Mouse (Mus musculus) heart, embryonic 12.5 days (tissue): ENCODE results near the gene Hsf4. TPM values are rescaled to one million over a fixed set of nuclear protein-coding genes. Genes with fewer than 3 reads are reported as not detected.
A peak's percentile ranks its signal among the peaks of the same experiment; 100 is the strongest.

Source experiments
- ATAC-seq: fragments of 200-750 bp; cut with Nextera tagmentation; 2 replicates; pipeline ENCODE4 v1.8.0; 2017; ENCODE audit warnings: moderate TSS enrichment, moderate library complexity; ENCODE audit not compliant: insufficient number of reproducible peaks, low FRiP score
- H3K27ac ChIP-seq: fragments of 300-500 bp; sonication (generic); 2 replicates; pipeline ENCODE4 v1.5.1; 2016; ENCODE audit warnings: mild to moderate bottlenecking, moderate library complexity; ENCODE audit not compliant: poor library complexity, severe bottlenecking
- H3K27me3 ChIP-seq: fragments of 300-500 bp; sonication (generic); replicated peaks from 2 replicates; pipeline ENCODE4 v1.6.1; 2016; ENCODE audit warnings: mild to moderate bottlenecking, moderate library complexity
- H3K36me3 ChIP-seq: fragments of 300-500 bp; sonication (generic); 2 replicates; pipeline ENCODE4 v1.6.1; 2016; ENCODE audit warnings: mild to moderate bottlenecking, moderate library complexity
- H3K4me1 ChIP-seq: fragments of 300-500 bp; sonication (generic); replicated peaks from 2 replicates; pipeline ENCODE4 v1.6.1; 2016; ENCODE audit warnings: mild to moderate bottlenecking
- H3K4me2 ChIP-seq: fragments of 300-500 bp; sonication (generic); 2 replicates; pipeline ENCODE4 v1.6.1; 2016; ENCODE audit warnings: mild to moderate bottlenecking, moderate library complexity
- H3K4me3 ChIP-seq: fragments of 300-500 bp; sonication (generic); 2 replicates; pipeline ENCODE4 v1.5.1; 2016; ENCODE audit warnings: mild to moderate bottlenecking
- H3K9ac ChIP-seq: fragments of 300-500 bp; sonication (generic); 2 replicates; pipeline ENCODE4 v1.6.1; 2016; ENCODE audit warnings: mild to moderate bottlenecking, moderate library complexity
- H3K9me3 ChIP-seq: fragments of 300-500 bp; sonication (generic); replicated peaks from 2 replicates; pipeline ENCODE4 v1.6.1; 2016; ENCODE audit warnings: mild to moderate bottlenecking, moderate library complexity
- WGBS: fragments of 180-500 bp; shearing (Covaris S2); methylation state at CpG from one replicate; pipeline ENCODE4 v1.1.7; 2016; 5-methylcytosine and 5-hydroxymethylcytosine counted together
- polyA plus RNA-seq: library from polyadenylated mRNA; unstranded; fragments of >200 nt; fragmentation: Nextera tagmentation; extraction: Ambion mirVana; gene quantifications from 2 replicates; pipeline ENCODE4 v1.2.1, GENCODE M21; 2016

Gene Hsf4
- polyA plus RNA-seq, 1 experiment from 2014 or later, result not detected

- no peak overlapping the region for H3K9ac ChIP-seq
- 91% methylated on average over 13 of the region's 13 CpGs for WGBS
- peaks cover 70% of the 10 kb centered on the region for H3K36me3 ChIP-seq
- H3K27ac ChIP-seq, result no peak overlapping the region
- H3K9me3 ChIP-seq, result no peaks in the 10 kb centered on the region
- peaks cover 36% of the 10 kb centered on the region for H3K4me1 ChIP-seq
- no peak for ATAC-seq
- H3K4me2 ChIP-seq, result no peak overlapping the region
- no peak overlapping the region for H3K4me3 ChIP-seq
- no peaks in the 10 kb centered on the region for H3K27me3 ChIP-seq
Observed at GRCm38 (mm10) chr8:105307670-105308069, 38.1 kb downstream of the Hsf4 start.

GRCm38 (mm10) chr8:105308428-105308827 lies 38.8 kb downstream of the Hsf4 start:
- Histone ChIP-seq H3K27ac (no peak overlapping the region), H3K4me1 (peaks cover 41% of the 10 kb centered on the region), H3K9ac (no peak overlapping the region), H3K27me3 (no peaks in the 10 kb centered on the region), H3K9me3 (no peaks in the 10 kb centered on the region), H3K36me3 (peaks cover 72% of the 10 kb centered on the region), H3K4me3 (no peak overlapping the region), H3K4me2 (no peak overlapping the region)
- WGBS, result 92% methylated on average over 10 of the region's 10 CpGs
- ATAC-seq, result no peak

GRCm38 (mm10) chr8:105309142-105309847 lies 39.7 kb downstream of the Hsf4 start:
- Histone ChIP-seq H3K36me3 (peaks cover 71% of the 10 kb centered on the region), H3K27me3 (no peaks in the 10 kb centered on the region), H3K4me3 (no peak overlapping the region), H3K4me2 (no peak overlapping the region), H3K9me3 (no peaks in the 10 kb centered on the region), H3K4me1 (peaks cover 41% of the 10 kb centered on the region), H3K27ac (no peak overlapping the region), H3K9ac (no peak overlapping the region)
- ATAC-seq, result no peak
- 82% methylated on average over 15 of the region's 15 CpGs for WGBS

- Histone ChIP-seq H3K4me1 (peaks cover 36% of the 10 kb centered on the region), H3K4me2 (no peak overlapping the region), H3K36me3 (peaks cover 73% of the 10 kb centered on the region), H3K4me3 (no peak overlapping the region), H3K27ac (no peak overlapping the region), H3K9ac (no peak overlapping the region; the same call in 1 of the 2 replicates), H3K27me3 (no peaks in the 10 kb centered on the region), H3K9me3 (no peaks in the 10 kb centered on the region)
- ATAC-seq, result no peak
- WGBS, result 87% methylated on average over 8 of the region's 8 CpGs
Observed at GRCm38 (mm10) chr8:105310118-105310517, 40.5 kb downstream of the Hsf4 start.

GRCm38 (mm10) chr8:105311718-105312117 lies 42.1 kb downstream of the Hsf4 start:
- H3K4me3 ChIP-seq, result no peak overlapping the region
- H3K27me3 ChIP-seq, result no peaks in the 10 kb centered on the region
- H3K9ac ChIP-seq, result no peak overlapping the region
- peaks cover 84% of the 10 kb centered on the region for H3K36me3 ChIP-seq
- 73% methylated on average over 1 of the region's 1 CpGs for WGBS
- ATAC-seq, result no peak
- H3K4me2 ChIP-seq, result no peak overlapping the region
- peaks cover 27% of the 10 kb centered on the region for H3K4me1 ChIP-seq
- H3K9me3 ChIP-seq, result no peaks in the 10 kb centered on the region
- H3K27ac ChIP-seq, result no peak overlapping the region

GRCm38 (mm10) chr8:105312891-105313481 lies 43.4 kb downstream of the Hsf4 start:
- no peak for ATAC-seq
- WGBS, result 86% methylated on average over 8 of the region's 8 CpGs
- Histone ChIP-seq H3K4me2 (no peak overlapping the region), H3K4me3 (no peak overlapping the region), H3K9ac (no peak overlapping the region), H3K27ac (no peak overlapping the region), H3K9me3 (no peaks in the 10 kb centered on the region), H3K36me3 (peaks cover 76% of the 10 kb centered on the region), H3K27me3 (no peaks in the 10 kb centered on the region), H3K4me1 (peaks cover 25% of the 10 kb centered on the region)

GRCm38 (mm10) chr8:105313622-105314402 lies 44.2 kb downstream of the Hsf4 start:
- Histone ChIP-seq H3K4me3 (no peak overlapping the region), H3K27me3 (no peaks in the 10 kb centered on the region), H3K36me3 (peaks cover 75% of the 10 kb centered on the region), H3K9ac (no peak overlapping the region), H3K9me3 (no peaks in the 10 kb centered on the region), H3K4me1 (peaks cover 25% of the 10 kb centered on the region), H3K4me2 (no peak overlapping the region), H3K27ac (0 out of 2 replicates have a peak overlapping the region, but pooled peaks have one; percentile 6)
- 65% methylated on average over 9 of the region's 9 CpGs for WGBS
- ATAC-seq, result no peak; the same call in 1 of the 2 replicates

- ATAC-seq, result no peak
- 86% methylated on average over 18 of the region's 18 CpGs for WGBS
- Histone ChIP-seq H3K9ac (no peak overlapping the region), H3K36me3 (peaks cover 73% of the 10 kb centered on the region), H3K27ac (no peak overlapping the region), H3K4me2 (no peak overlapping the region), H3K4me1 (peaks cover 25% of the 10 kb centered on the region), H3K4me3 (no peak overlapping the region), H3K9me3 (no peaks in the 10 kb centered on the region), H3K27me3 (no peaks in the 10 kb centered on the region)
Observed at GRCm38 (mm10) chr8:105315073-105315769, 45.6 kb downstream of the Hsf4 start.

- ATAC-seq, result no peak
- H3K4me2 ChIP-seq, result no peak overlapping the region
- no peak overlapping the region for H3K4me3 ChIP-seq
- no peak overlapping the region for H3K9ac ChIP-seq
- no peak overlapping the region for H3K27ac ChIP-seq
- H3K9me3 ChIP-seq, result no peaks in the 10 kb centered on the region
- 88% methylated on average over 4 of the region's 4 CpGs for WGBS
- peaks cover 65% of the 10 kb centered on the region for H3K36me3 ChIP-seq
- H3K27me3 ChIP-seq, result no peaks in the 10 kb centered on the region
- H3K4me1 ChIP-seq, result peaks cover 24% of the 10 kb centered on the region
Observed at GRCm38 (mm10) chr8:105317941-105318340, 48.3 kb downstream of the Hsf4 start.

GRCm38 (mm10) chr8:105318662-105319190 lies 49.1 kb downstream of the Hsf4 start:
- ATAC-seq, result no peak
- H3K36me3 ChIP-seq, result peaks cover 62% of the 10 kb centered on the region
- H3K4me1 ChIP-seq, result peaks cover 16% of the 10 kb centered on the region
- H3K4me2 ChIP-seq, result no peak overlapping the region
- H3K27ac ChIP-seq, result no peak overlapping the region
- H3K4me3 ChIP-seq, result no peak overlapping the region
- no peak overlapping the region for H3K9ac ChIP-seq
- no peaks in the 10 kb centered on the region for H3K9me3 ChIP-seq
- H3K27me3 ChIP-seq, result no peaks in the 10 kb centered on the region
- WGBS, result 76% methylated on average over 11 of the region's 11 CpGs
